ENCODE assay signal across 30 mouse cellular contexts in genomic region chr13:110694876-110695275, GRCm38 (mm10).
DNase-seq lines count a peak whose midpoint lies in the region; ATAC-seq and TF ChIP-seq lines count a peak whose summit lies in the region.
"Had no signal": no experiment of that assay in that cellular context is flagged by ENCODE, and none has a peak within 500 bp of the region (broad histone marks: within the 10 kb centered on the region; RNA-seq: fewer than 3 reads in every experiment).

No protein-coding gene starts in this region.

- no peak overlapping the region for H3K4me3 ChIP-seq in gastrocnemius, adult 2 months
- no peak overlapping the region for H3K4me3 ChIP-seq in heart, embryonic 16.5 days (ENCODE audit: low read length)
- no peak overlapping the region for H3K4me3 ChIP-seq in heart, embryonic 12.5 days
- H3K4me3 ChIP-seq in lung, postnatal 0 days (ENCODE audit: low read depth, low read length): no peak overlapping the region
- H3K4me3 ChIP-seq: embryonic facial prominence, embryonic 13.5 days; erythroblast, embryonic 14.5 days; heart, embryonic 15.5 days; hindbrain, embryonic 12.5 days; intestine, embryonic 15.5 days; liver, embryonic 12.5 days; midbrain, embryonic 10.5 days; midbrain, embryonic 15.5 days; neural tube, embryonic 15.5 days; stomach, embryonic 15.5 days had no signal

- 0 out of 2 replicates have a peak overlapping the region, but pooled peaks have one; percentile 38 for H3K27ac ChIP-seq in gastrocnemius, adult 2 months
- 0 out of 2 replicates have a peak overlapping the region, but pooled peaks have one; percentile 16 for H3K27ac ChIP-seq in heart, embryonic 16.5 days (ENCODE audit: low read length)
- H3K27ac ChIP-seq in heart, embryonic 12.5 days (ENCODE audit: poor library complexity, severe bottlenecking): no peak overlapping the region
- H3K27ac ChIP-seq in lung, postnatal 0 days (ENCODE audit: low read length): no peak overlapping the region
- H3K27ac ChIP-seq: embryonic facial prominence, embryonic 13.5 days; hindbrain, embryonic 12.5 days; hindbrain, postnatal 0 days; intestine, embryonic 15.5 days; liver, embryonic 12.5 days; midbrain, embryonic 10.5 days; midbrain, embryonic 15.5 days; neural tube, embryonic 15.5 days; stomach, embryonic 15.5 days had no signal

- no peak for TF ChIP-seq EP300 in lung, postnatal 0 days (IDR thresholded peaks at IDR 0.05)

- no peak for TF ChIP-seq CTCF in gastrocnemius, adult 2 months (IDR thresholded peaks at IDR 0.05)
- no peak for TF ChIP-seq CTCF in lung, postnatal 0 days (IDR thresholded peaks at IDR 0.05)

- ATAC-seq in heart, embryonic 16.5 days (replicated peaks; ENCODE audit: extremely low read depth, insufficient read depth, low FRiP score): no peak
- no peak for ATAC-seq in heart, embryonic 12.5 days (ENCODE audit: insufficient number of reproducible peaks, low FRiP score)
- ATAC-seq in lung, postnatal 0 days: peak; percentile 37; the same call in 1 of the 2 replicates
- ATAC-seq: CD4-positive, CD25-positive, alpha-beta regulatory T cell, adult 4 months; hindbrain, postnatal 0 days; intestine, embryonic 15.5 days; liver, embryonic 12.5 days; liver, postnatal 0 days; midbrain, embryonic 15.5 days had no signal

- H3K36me3 ChIP-seq in heart, embryonic 16.5 days (ENCODE audit: control insufficient read depth, insufficient read depth): no peaks in the 10 kb centered on the region
- H3K36me3 ChIP-seq in heart, embryonic 12.5 days: no peaks in the 10 kb centered on the region
- no peaks in the 10 kb centered on the region for H3K36me3 ChIP-seq in lung, postnatal 0 days (ENCODE audit: insufficient read depth, low read length)
- H3K36me3 ChIP-seq: embryonic facial prominence, embryonic 13.5 days; heart, embryonic 15.5 days; hindbrain, embryonic 12.5 days; intestine, embryonic 15.5 days; liver, embryonic 12.5 days; midbrain, embryonic 10.5 days; midbrain, embryonic 15.5 days; neural tube, embryonic 15.5 days; stomach, embryonic 15.5 days had no signal

- H3K9ac ChIP-seq in heart, embryonic 16.5 days (ENCODE audit: low read length): no peak overlapping the region
- H3K9ac ChIP-seq in heart, embryonic 12.5 days: no peak overlapping the region
- H3K9ac ChIP-seq in lung, postnatal 0 days (replicated peaks; ENCODE audit: low read depth): no peak overlapping the region
- H3K9ac ChIP-seq: embryonic facial prominence, embryonic 13.5 days; heart, embryonic 15.5 days; hindbrain, embryonic 12.5 days; intestine, embryonic 15.5 days; liver, embryonic 12.5 days; liver, postnatal 0 days; midbrain, embryonic 15.5 days; neural tube, embryonic 15.5 days; stomach, embryonic 15.5 days had no signal

- no peaks in the 10 kb centered on the region for H3K9me3 ChIP-seq in heart, embryonic 16.5 days (replicated peaks; ENCODE audit: control insufficient read depth, low read length)
- H3K9me3 ChIP-seq in heart, embryonic 12.5 days (replicated peaks): no peaks in the 10 kb centered on the region
- H3K9me3 ChIP-seq in lung, postnatal 0 days (ENCODE audit: low read length): no peaks in the 10 kb centered on the region
- H3K9me3 ChIP-seq: embryonic facial prominence, embryonic 13.5 days; heart, embryonic 15.5 days; hindbrain, embryonic 12.5 days; intestine, embryonic 15.5 days; liver, embryonic 12.5 days; midbrain, embryonic 10.5 days; midbrain, embryonic 15.5 days; neural tube, embryonic 15.5 days; stomach, embryonic 15.5 days had no signal

- H3K4me2 ChIP-seq in heart, embryonic 16.5 days (ENCODE audit: low read depth, low read length): no peak overlapping the region
- no peak overlapping the region for H3K4me2 ChIP-seq in heart, embryonic 12.5 days
- no peak overlapping the region for H3K4me2 ChIP-seq in lung, postnatal 0 days (replicated peaks; ENCODE audit: low read depth, low read length)
- H3K4me2 ChIP-seq: embryonic facial prominence, embryonic 13.5 days; heart, embryonic 15.5 days; hindbrain, embryonic 12.5 days; intestine, embryonic 15.5 days; liver, embryonic 12.5 days; midbrain, embryonic 15.5 days; neural tube, embryonic 15.5 days; stomach, embryonic 15.5 days had no signal

- WGBS in heart, embryonic 16.5 days: 75% methylated on average over 6 of the region's 6 CpGs
- WGBS in heart, embryonic 12.5 days: 70% methylated on average over 6 of the region's 6 CpGs
- 55% methylated on average over 6 of the region's 6 CpGs for WGBS in lung, postnatal 0 days

- no peaks in the 10 kb centered on the region for H3K27me3 ChIP-seq in heart, embryonic 16.5 days (ENCODE audit: control insufficient read depth, insufficient read depth, low read length)
- H3K27me3 ChIP-seq in heart, embryonic 12.5 days (replicated peaks): no peaks in the 10 kb centered on the region
- H3K27me3 ChIP-seq in lung, postnatal 0 days (replicated peaks; ENCODE audit: insufficient read depth, low read length): no peaks in the 10 kb centered on the region
- H3K27me3 ChIP-seq: embryonic facial prominence, embryonic 13.5 days; heart, embryonic 15.5 days; hindbrain, embryonic 12.5 days; intestine, embryonic 15.5 days; liver, embryonic 12.5 days; midbrain, embryonic 15.5 days; neural tube, embryonic 15.5 days; stomach, embryonic 15.5 days had no signal

- DNase-seq in gastrocnemius, adult 2 months: no peak
- no peak for DNase-seq in gastrocnemius, postnatal 36 days
- DNase-seq in lung, postnatal 0 days (ENCODE audit: low spot score): peak; percentile 49
- DNase-seq in lung, adult 18-20 months: no peak
- no peak for DNase-seq in cerebellum, postnatal 25 days
- DNase-seq: adrenal gland, postnatal 14 days; cerebellum, adult 11 months; cerebellum, adult 9-10 months; embryo, embryonic 11 days; kidney, adult 8-10 months; kidney, postnatal 10 days; layer of hippocampus, postnatal 36 days; left cerebral cortex, postnatal 4 days; liver, postnatal 0 days; right cerebral cortex, postnatal 25 days; thymus, postnatal 14 days had no signal

- peaks cover 33% of the 10 kb centered on the region for H3K4me1 ChIP-seq in heart, embryonic 16.5 days (ENCODE audit: control insufficient read depth, insufficient read depth, low read length)
- peaks cover 38% of the 10 kb centered on the region for H3K4me1 ChIP-seq in heart, embryonic 12.5 days (replicated peaks)
- H3K4me1 ChIP-seq in lung, postnatal 0 days (ENCODE audit: insufficient read depth, low read depth, low read length): no peaks in the 10 kb centered on the region; the same call in 1 of the 2 replicates
- H3K4me1 ChIP-seq: hindbrain, embryonic 12.5 days; liver, embryonic 12.5 days; midbrain, embryonic 10.5 days; midbrain, embryonic 15.5 days; stomach, embryonic 15.5 days had no signal

- intact Hi-C loops in gastrocnemius, adult 2 months (cut with DNase I): loop anchor here (10.0 kb wide), 1 partner anchor 300 kb away; the partner anchor contains the start of gene Plk2
- intact Hi-C loops in gastrocnemius, postnatal 36 days (cut with DNase I): no loop called here

Comparison
In these comparisons a context has a peak if more than half of its experiments do, and no peak if none do; other contexts are left out.
1. H3K27ac ChIP-seq: peak in gastrocnemius, adult 2 months (single experiment) and heart, embryonic 16.5 days (single experiment); none in heart, embryonic 12.5 days (single experiment) and lung, postnatal 0 days (single experiment).